Mouse (Mus musculus): ENCODE measurements around the gene Tspear.
"Not testable (repeated sequence)": the region's sequence is repeated elsewhere in the genome, so short reads cannot be mapped to it uniquely, and the experiment has no call there.

- not testable (repeated sequence) for TF ChIP-seq CTCF (IDR thresholded peaks at IDR 0.05; ENCODE audit: low read depth, low read length); POLR2A (IDR thresholded peaks at IDR 0.05; ENCODE audit: extremely low read depth, insufficient read depth, low read length)
These were observed 55.7 kb downstream of the Tspear start, which contains the start of gene Gm18596 for GRCm38 (mm10) chr10:77741924-77742688.
